Mouse (Mus musculus) hindbrain, embryonic 15.5 days (tissue): ENCODE measurements around the gene Mettl16. TPM values are rescaled to one million over a fixed set of nuclear protein-coding genes. Genes with fewer than 3 reads are reported as not detected.
"Not testable (repeated sequence)": the region's sequence is repeated elsewhere in the genome, so short reads cannot be mapped to it uniquely, and the experiment has no call there.

Source experiments
- ATAC-seq: fragments of 200-750 bp; cut with Nextera tagmentation; 2 replicates; pipeline ENCODE4 v1.8.0; 2017; ENCODE audit warnings: low read depth, moderate number of reproducible peaks, moderate TSS enrichment; ENCODE audit not compliant: low FRiP score
- H3K27ac ChIP-seq: fragments of 300-500 bp; sonication (generic); replicated peaks from 2 replicates; pipeline ENCODE4 v1.5.1; 2015; ENCODE audit warnings: mild to moderate bottlenecking, inconsistent platforms
- H3K27me3 ChIP-seq: fragments of 300-500 bp; sonication (generic); 2 replicates; pipeline ENCODE4 v1.6.1; 2015; ENCODE audit warnings: control low read depth, inconsistent platforms
- H3K36me3 ChIP-seq: fragments of 300-500 bp; sonication (generic); 2 replicates; pipeline ENCODE4 v1.6.1; 2015; ENCODE audit warnings: control low read depth, inconsistent platforms
- H3K4me1 ChIP-seq: fragments of 300-500 bp; sonication (generic); replicated peaks from 2 replicates; pipeline ENCODE4 v1.6.1; 2015; ENCODE audit warnings: control low read depth, inconsistent platforms
- H3K4me2 ChIP-seq: fragments of 300-500 bp; sonication (generic); 2 replicates; pipeline ENCODE4 v1.6.1; 2015; ENCODE audit warnings: moderate library complexity, mild to moderate bottlenecking, inconsistent platforms
- H3K4me3 ChIP-seq: fragments of 300-500 bp; sonication (generic); 2 replicates; pipeline ENCODE4 v1.5.1; 2015; ENCODE audit warnings: mild to moderate bottlenecking, inconsistent platforms
- H3K9ac ChIP-seq: fragments of 300-500 bp; sonication (generic); 2 replicates; pipeline ENCODE4 v1.6.1; 2015; ENCODE audit warnings: inconsistent platforms
- H3K9me3 ChIP-seq: fragments of 300-500 bp; sonication (generic); 2 replicates; pipeline ENCODE4 v1.6.1; 2016; ENCODE audit warnings: control low read depth, inconsistent platforms
- WGBS: fragments of 180-500 bp; shearing (Covaris S2); methylation state at CpG from one replicate; pipeline ENCODE4 v1.1.7; 2015; 5-methylcytosine and 5-hydroxymethylcytosine counted together
- polyA plus RNA-seq: library from polyadenylated mRNA; unstranded; fragments of >200 nt; fragmentation: Nextera tagmentation; extraction: Ambion mirVana; gene quantifications from 2 replicates; pipeline ENCODE4 v1.2.1, GENCODE M21; 2015

The Mettl16 gene
- polyA plus RNA-seq, 1 experiment from 2014 or later, result 53.5 TPM

DNA sequence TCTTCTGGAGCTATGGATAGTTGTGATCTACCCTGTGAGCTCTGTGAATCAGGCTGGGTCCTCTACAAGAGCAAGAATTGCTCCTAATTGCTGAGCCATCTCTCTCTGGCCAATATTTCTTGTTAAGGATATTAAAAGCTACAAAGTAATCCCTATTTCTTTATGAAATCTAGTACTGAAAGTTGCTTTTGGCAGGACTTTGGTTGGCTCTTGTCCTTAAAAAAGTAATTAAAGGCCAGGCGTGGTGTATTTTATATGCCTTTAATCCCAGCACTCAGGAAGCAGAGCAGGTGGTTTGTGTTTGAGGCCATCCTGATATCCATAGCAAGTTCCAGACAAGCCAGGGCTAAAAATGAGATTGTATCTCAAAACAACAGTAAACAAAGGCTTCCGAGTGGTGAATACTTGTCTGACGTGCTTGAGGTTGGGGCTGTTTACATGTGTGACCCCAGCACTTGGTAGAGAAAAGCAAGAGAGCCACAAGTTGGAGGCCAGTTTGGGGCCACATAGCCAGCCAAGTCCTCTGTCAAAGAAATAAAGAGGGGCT, 33.5 kb downstream of the Mettl16 start:
- H3K27me3 ChIP-seq, result no peaks in the 10 kb centered on the region
- no peak overlapping the region for H3K9ac ChIP-seq
- H3K9me3 ChIP-seq, result no peaks in the 10 kb centered on the region
- peaks cover 54% of the 10 kb centered on the region for H3K36me3 ChIP-seq
- H3K27ac ChIP-seq, result no peak overlapping the region
- WGBS, result 98% methylated on average over 3 of the region's 3 CpGs
- H3K4me3 ChIP-seq, result no peak overlapping the region
- no peak for ATAC-seq
- no peaks in the 10 kb centered on the region for H3K4me1 ChIP-seq
- H3K4me2 ChIP-seq, result no peak overlapping the region

DNA sequence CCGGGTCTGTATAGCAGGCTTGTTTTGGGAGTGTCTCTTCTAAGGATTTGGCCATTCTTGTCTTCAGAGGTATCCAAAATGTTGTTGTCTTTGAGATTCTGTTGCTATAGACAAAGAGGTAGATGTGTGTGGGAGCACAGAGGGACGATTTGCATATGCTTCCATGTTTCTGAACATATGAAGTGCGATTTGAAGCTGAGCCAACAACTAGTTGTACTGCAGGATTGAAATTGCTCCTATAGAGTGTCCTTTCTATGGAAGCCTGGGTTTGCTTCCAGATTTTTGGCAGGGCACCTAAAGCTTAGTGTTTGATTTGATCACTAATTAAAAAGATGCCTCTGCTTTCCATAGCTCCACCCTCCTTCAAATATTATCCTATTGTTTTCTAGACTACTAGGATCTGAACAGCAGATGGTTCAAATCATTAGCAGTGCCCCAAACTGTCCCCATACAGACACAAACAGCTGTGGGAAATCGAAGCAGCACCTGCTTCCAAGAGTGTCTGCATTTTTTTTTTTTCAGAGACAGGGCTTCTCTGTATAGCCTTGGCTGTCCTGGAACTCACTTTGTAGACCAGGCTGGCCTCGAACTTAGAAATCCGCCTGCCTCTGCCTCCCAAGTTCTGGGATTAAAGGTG, 36.7 kb downstream of the Mettl16 start:
- H3K4me1 ChIP-seq, result no peaks in the 10 kb centered on the region
- H3K36me3 ChIP-seq, result peaks cover 49% of the 10 kb centered on the region
- no peak overlapping the region for H3K4me2 ChIP-seq
- no peak overlapping the region for H3K27ac ChIP-seq
- no peak overlapping the region for H3K4me3 ChIP-seq
- H3K27me3 ChIP-seq, result no peaks in the 10 kb centered on the region
- H3K9ac ChIP-seq, result no peak overlapping the region
- ATAC-seq, result no peak
- no peaks in the 10 kb centered on the region for H3K9me3 ChIP-seq
- WGBS, result 90% methylated on average over 6 of the region's 6 CpGs

DNA sequence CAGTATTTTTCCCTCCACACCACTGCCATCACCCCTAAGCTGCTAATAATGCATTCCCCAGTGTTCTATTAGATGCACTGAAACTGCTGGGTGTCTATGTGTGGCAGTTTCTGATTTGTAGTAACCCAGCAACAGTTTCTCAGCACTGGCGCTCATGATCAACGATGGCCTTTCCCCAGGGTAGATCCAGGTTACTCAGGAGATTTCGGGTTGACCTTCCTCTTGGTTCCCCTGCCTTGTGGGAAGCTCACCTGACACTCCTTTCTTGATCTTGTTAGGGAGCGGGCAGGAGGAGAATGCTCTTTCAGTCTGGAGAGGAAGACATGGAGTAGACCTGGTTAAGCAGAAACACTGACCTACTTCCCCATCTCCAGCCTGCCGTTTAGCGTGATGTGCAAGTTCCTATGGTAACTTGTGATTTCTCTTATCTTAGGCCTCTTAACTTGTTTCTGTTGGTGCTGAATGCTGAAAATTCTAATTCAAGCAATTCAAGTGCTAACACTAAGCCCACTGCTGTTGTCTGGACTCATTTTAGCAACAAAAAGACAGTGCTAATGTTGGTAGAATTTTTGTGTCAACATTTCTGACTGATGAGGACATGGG, 37.7 kb downstream of the Mettl16 start:
- no peaks in the 10 kb centered on the region for H3K4me1 ChIP-seq
- H3K9ac ChIP-seq, result no peak overlapping the region
- no peak overlapping the region for H3K4me3 ChIP-seq
- no peak for ATAC-seq
- H3K4me2 ChIP-seq, result no peak overlapping the region
- H3K36me3 ChIP-seq, result peaks cover 44% of the 10 kb centered on the region
- no peaks in the 10 kb centered on the region for H3K27me3 ChIP-seq
- no peaks in the 10 kb centered on the region for H3K9me3 ChIP-seq
- H3K27ac ChIP-seq, result no peak overlapping the region
- WGBS, result 92% methylated on average over 6 of the region's 6 CpGs

DNA sequence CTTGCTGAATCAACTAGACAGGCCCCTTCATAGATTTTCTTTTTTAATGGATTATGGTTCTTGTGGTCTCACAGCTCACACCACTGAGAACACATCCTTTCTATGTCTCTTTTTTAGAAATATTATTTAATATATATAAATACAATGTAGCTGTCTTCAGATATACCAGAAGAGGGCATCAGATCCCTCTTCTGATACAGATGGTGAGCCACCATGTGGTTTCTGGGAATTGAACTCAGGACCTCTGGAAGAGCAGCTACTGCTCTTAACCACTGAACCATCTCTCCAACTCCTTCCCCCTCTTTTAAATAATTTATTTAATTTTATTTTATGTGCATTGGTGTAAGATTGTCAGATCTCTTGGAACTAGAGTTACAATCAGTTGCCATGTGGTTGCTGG, 39.5 kb downstream of the Mettl16 start:
- Histone ChIP-seq H3K27me3 (no peaks in the 10 kb centered on the region), H3K27ac (no peak overlapping the region), H3K9ac (no peak overlapping the region), H3K4me3 (no peak overlapping the region), H3K36me3 (peaks cover 31% of the 10 kb centered on the region), H3K9me3 (no peaks in the 10 kb centered on the region), H3K4me2 (no peak overlapping the region), H3K4me1 (no peaks in the 10 kb centered on the region)
- ATAC-seq, result no peak

DNA sequence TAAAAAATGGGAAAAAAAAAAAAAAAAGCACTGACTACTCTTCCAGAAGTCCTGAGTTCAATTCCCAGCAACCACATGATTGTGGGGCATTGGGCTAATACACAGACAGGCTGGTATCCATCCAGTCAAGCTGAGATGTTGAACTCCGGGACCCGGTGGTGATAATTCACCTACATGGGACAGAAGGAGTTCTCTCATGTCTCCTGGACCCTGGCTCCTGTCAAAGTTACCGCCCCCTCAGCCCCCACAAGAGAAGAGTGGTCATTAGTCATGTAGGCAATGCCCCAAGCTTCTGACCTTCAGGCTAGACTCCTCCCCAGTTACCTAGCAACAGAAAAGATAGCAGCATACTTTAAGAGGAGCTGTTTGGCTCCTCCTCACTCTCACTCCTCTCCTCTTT, 40.4 kb downstream of the Mettl16 start:
- H3K4me2 ChIP-seq, H3K27me3 ChIP-seq, ATAC-seq, H3K4me1 ChIP-seq, H3K27ac ChIP-seq, H3K4me3 ChIP-seq, H3K9ac ChIP-seq, H3K9me3 ChIP-seq: not testable (repeated sequence)
- peaks cover 25% of the 10 kb centered on the region for H3K36me3 ChIP-seq
- 48% methylated on average over 3 of the region's 3 CpGs for WGBS

DNA sequence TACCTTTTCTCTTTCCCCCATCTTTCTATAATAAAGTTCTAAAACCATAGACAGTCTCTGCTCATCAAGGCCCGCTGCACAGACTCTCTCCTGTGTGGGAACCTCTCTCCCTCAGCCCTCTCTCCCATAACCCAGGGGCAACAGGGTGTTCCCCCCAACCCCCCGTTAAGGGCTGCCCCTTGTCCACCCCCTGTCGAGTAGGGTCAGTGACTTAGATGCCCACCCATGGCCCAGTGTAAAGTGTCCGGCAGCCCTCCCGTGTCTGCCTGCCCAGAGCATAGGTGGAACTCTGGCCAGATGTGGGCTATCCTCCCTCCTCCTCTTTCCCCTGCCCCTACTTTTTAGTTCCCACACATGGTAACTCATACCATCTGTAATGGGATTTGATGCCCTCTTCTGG, 40.9 kb downstream of the Mettl16 start:
- Histone ChIP-seq H3K4me2 (no peak overlapping the region), H3K9ac (no peak overlapping the region), H3K27ac (no peak overlapping the region), H3K36me3 (peaks cover 20% of the 10 kb centered on the region), H3K4me3 (no peak overlapping the region), H3K4me1 (no peaks in the 10 kb centered on the region), H3K9me3 (no peaks in the 10 kb centered on the region), H3K27me3 (no peaks in the 10 kb centered on the region)
- 52% methylated on average over 5 of the region's 5 CpGs for WGBS
- no peak for ATAC-seq

DNA sequence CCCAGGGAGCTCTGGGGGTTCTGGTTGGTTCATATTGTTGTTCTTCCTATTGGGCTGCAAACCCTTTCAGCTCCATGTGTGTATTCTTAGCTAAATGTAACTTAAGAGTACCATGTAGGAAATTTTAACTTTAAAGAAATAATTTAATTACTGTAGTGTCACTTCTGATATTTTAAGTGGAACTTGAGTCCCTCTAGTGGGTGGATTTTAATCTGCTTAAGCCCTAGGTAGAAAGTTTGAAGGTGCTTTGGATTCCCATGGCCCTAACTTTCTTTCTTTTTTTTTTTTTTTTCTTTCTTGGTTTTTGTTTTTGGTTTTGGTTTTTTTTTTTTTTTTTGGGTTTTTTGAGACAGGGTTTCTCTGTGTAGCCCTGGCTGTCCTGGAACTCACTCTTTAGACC, 45.2 kb downstream of the Mettl16 start:
- ATAC-seq, result no peak
- H3K27ac ChIP-seq, result no peak overlapping the region
- no peaks in the 10 kb centered on the region for H3K4me1 ChIP-seq

DNA sequence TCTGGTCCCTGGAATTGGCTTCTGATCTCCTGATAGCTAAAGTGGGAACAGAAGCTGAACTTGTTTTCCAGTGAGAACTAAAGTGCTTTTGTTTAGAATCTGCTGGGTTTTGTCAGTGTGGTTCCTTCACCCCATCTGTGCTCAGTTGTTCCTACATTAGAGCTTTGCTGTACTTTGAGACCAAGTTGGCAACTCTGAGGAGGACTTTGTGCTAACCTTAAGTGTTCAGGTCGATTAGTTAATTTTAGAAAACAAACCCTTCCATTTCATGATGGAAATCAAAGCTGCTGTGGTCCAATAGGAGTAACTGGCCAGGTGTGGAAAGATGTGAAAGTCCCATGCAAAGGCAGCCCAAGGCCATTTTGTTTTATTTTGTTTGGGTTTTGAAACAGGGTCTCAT, 50.3 kb downstream of the Mettl16 start:
- 72% methylated on average over 1 of the region's 1 CpGs for WGBS
- no peaks in the 10 kb centered on the region for H3K27me3 ChIP-seq
- no peaks in the 10 kb centered on the region for H3K4me1 ChIP-seq
- H3K4me2 ChIP-seq, result no peak overlapping the region
- H3K36me3 ChIP-seq, result peaks cover 24% of the 10 kb centered on the region
- no peak overlapping the region for H3K9ac ChIP-seq
- H3K4me3 ChIP-seq, result no peak overlapping the region
- ATAC-seq, result no peak
- no peaks in the 10 kb centered on the region for H3K9me3 ChIP-seq
- no peak overlapping the region for H3K27ac ChIP-seq

More for the DNA sequence above, 45.2 kb downstream of the Mettl16 start:
- H3K36me3 ChIP-seq, result peaks cover 24% of the 10 kb centered on the region
- H3K4me3 ChIP-seq, result no peak overlapping the region
- H3K9me3 ChIP-seq, result no peaks in the 10 kb centered on the region
- H3K27me3 ChIP-seq, result no peaks in the 10 kb centered on the region
- no peak overlapping the region for H3K4me2 ChIP-seq
- H3K9ac ChIP-seq, result no peak overlapping the region

DNA sequence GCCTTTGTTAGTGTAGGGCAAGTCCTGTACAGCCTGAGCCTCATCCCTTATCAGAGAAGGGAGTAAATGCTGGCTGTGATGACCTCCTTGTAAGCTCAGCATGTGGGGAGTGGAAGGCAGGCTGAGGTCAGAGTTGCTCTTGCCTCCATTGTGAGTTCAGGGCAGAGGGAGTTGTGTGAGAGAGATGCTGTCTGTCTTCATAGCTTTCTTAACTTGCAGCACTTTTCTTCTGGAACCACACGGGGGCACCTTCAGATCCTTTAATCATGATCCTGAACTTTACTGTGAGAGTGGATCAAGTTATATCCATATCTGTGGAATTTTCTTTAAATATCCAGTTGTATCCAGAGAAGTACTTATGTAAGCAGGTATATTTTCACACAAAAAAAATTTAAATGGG, 50.8 kb downstream of the Mettl16 start:
- Histone ChIP-seq H3K9me3 (no peaks in the 10 kb centered on the region), H3K27ac (no peak overlapping the region), H3K9ac (no peak overlapping the region), H3K4me3 (no peak overlapping the region), H3K4me1 (no peaks in the 10 kb centered on the region), H3K27me3 (no peaks in the 10 kb centered on the region), H3K36me3 (peaks cover 24% of the 10 kb centered on the region), H3K4me2 (no peak overlapping the region)
- ATAC-seq, result no peak
- WGBS, result 24% methylated on average over 1 of the region's 1 CpGs

DNA sequence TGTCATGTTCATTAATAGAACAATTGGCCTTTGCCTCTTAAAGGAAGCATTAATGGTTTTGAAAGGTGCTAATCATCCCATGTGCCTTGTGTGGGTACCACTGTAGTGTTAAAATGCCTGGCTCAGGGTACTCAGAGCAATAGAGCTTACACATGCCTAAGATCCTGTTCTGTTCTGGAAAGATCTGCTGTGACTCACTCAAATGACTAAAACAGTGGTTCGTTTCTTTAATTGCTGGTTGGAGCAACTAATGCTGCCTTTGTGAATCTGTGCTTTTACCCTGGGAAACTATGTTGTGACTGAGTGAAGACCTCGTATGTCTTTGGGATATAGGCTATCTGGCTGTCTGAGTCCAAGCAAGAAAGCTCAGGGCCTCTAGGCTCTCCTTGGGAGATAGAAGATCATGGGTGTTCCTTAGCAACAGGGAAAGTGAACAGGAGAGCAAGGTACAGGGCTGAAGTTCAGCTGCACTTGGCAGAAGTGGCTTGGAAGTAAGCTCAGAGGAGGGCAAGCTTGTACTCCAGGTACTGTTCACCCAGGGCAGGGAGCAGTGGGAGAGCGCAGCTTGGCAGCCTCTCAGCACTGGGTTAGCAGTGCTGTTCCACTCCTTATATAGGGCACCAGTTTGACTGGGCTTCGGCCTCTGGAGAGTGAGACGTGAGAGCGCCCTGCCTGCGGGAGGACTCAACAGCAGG, 52.3 kb downstream of the Mettl16 start:
- no peak overlapping the region for H3K27ac ChIP-seq
- 85% methylated on average over 7 of the region's 7 CpGs for WGBS
- H3K27me3 ChIP-seq, result no peaks in the 10 kb centered on the region
- peaks cover 11% of the 10 kb centered on the region for H3K36me3 ChIP-seq
- no peak overlapping the region for H3K4me3 ChIP-seq
- no peaks in the 10 kb centered on the region for H3K9me3 ChIP-seq
- no peak for ATAC-seq
- H3K9ac ChIP-seq, result no peak overlapping the region
- H3K4me1 ChIP-seq, result no peaks in the 10 kb centered on the region
- H3K4me2 ChIP-seq, result no peak overlapping the region

DNA sequence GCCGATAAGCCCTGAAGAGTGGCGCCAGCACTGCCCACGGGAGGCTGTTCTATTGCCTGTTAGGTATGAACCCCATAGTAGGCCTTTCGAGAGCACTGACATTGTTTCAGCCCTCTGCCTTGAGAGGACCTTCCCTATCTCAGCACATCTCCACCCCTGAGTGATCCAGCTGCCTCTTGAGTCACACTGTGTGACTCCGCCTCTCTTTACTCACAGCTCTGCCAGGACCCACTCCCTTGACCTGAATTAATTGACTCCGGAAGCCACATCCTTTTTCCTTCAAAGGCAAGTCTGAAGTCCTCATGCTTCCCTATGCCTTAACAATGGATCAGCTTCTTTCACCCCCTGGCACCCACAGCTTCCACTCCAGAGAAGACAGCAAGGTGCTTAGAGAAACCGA, 55.5 kb downstream of the Mettl16 start:
- Histone ChIP-seq H3K4me2 (no peak overlapping the region), H3K27me3 (no peaks in the 10 kb centered on the region), H3K9ac (no peak overlapping the region), H3K4me1 (peaks cover 9% of the 10 kb centered on the region), H3K9me3 (no peaks in the 10 kb centered on the region), H3K36me3 (no peaks in the 10 kb centered on the region), H3K4me3 (no peak overlapping the region), H3K27ac (no peak overlapping the region)
- ATAC-seq, result no peak
- 66% methylated on average over 7 of the region's 7 CpGs for WGBS

DNA sequence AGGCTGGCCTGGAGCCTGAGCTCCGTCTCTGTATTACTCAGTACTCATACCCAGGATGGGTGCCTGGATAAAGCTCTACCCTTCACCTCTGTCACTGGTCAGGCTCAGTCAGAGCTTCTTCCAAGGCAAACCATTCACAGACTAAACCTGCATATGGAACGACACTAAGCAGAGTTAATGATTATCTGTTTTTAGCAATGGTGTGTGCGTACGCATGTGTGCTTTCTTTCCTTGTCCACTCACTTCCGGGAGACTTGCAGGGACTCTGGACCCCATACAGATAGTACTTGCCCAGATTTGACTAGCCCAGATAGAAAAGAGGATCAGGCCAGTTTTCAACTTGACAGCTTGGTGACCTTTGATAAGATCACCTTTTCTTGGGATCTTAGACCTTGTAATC, 56.1 kb downstream of the Mettl16 start:
- Histone ChIP-seq H3K9ac (no peak overlapping the region), H3K27ac (no peak overlapping the region), H3K4me3 (no peak overlapping the region), H3K9me3 (no peaks in the 10 kb centered on the region), H3K4me2 (no peak overlapping the region), H3K36me3 (no peaks in the 10 kb centered on the region), H3K27me3 (no peaks in the 10 kb centered on the region), H3K4me1 (peaks cover 9% of the 10 kb centered on the region)
- no peak for ATAC-seq
- 83% methylated on average over 5 of the region's 5 CpGs for WGBS
